Mouse (Mus musculus): ENCODE measurements around the gene Rps11.

DNA sequence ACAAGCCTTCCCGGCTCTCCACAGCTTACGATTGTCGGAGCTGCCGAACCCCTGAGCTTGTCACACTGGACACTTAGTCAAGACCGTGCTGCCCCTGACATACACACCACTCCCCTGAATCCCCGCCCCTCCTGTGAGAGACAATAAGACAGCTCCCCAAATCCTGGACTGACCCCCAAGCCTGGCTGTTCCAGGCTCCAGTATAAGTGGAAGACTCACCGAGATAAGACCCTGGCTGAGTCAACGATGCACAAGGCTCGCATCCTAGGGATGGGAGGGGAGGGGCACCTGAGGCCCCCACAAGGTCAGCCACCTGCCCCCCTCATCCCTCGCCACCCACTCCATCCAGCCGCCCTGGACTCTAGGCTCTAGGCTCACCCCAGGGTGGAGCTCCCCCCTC, 7.6 kb upstream of the Rps11 start:
- no peak for TF ChIP-seq E2F4 (IDR thresholded peaks at IDR 0.05; ENCODE audit: insufficient read depth)
- TF ChIP-seq POLR2A (IDR thresholded peaks at IDR 0.05; ENCODE audit: insufficient read length, low read depth) = no peak
- TF ChIP-seq MYOG (IDR thresholded peaks at IDR 0.05; ENCODE audit: control insufficient read depth in 1 of 3, insufficient read depth in 1 of 3, insufficient read length in 2 of 3, low read depth in 2 of 3) = no peak
- no peak for TF ChIP-seq MAX (IDR thresholded peaks at IDR 0.05; ENCODE audit: low read depth)
- no peak for TF ChIP-seq TCF12 (IDR thresholded peaks at IDR 0.05; ENCODE audit: insufficient read depth, poor library complexity, severe bottlenecking)
- no peak for TF ChIP-seq SRF (IDR thresholded peaks at IDR 0.05; ENCODE audit: control insufficient read depth, insufficient read length, low read depth)
- no peak for TF ChIP-seq TCF3 (IDR thresholded peaks at IDR 0.05; ENCODE audit: insufficient read length, low read depth)
- TF ChIP-seq MYOD1 (IDR thresholded peaks at IDR 0.05; ENCODE audit: control insufficient read depth in 1 of 3, insufficient read length in 2 of 3, low read depth in 2 of 3) = no peak

Data from myocyte (in vitro differentiated cells).